Mouse (Mus musculus) kidney, adult 2 months (tissue): ENCODE results near the gene Mfn2. TPM values are rescaled to one million over a fixed set of nuclear protein-coding genes. Genes with fewer than 3 reads are reported as not detected.
A peak's percentile ranks its signal among the peaks of the same experiment; 100 is the strongest.
"Not testable (repeated sequence)": the region's sequence is repeated elsewhere in the genome, so short reads cannot be mapped to it uniquely, and the experiment has no call there.

ENCODE experiments used
- DNase-seq: peaks from one replicate; pipeline ENCODE4 v3.0.0; 2021
- H3K27ac ChIP-seq: fragments of 200-500 bp; 2 replicates; pipeline ENCODE4 v1.5.1; 2012; ENCODE audit warnings: low read depth, low read length, control low read depth, inconsistent platforms; ENCODE audit not compliant: insufficient read depth
- H3K27me3 ChIP-seq: fragments of 200-500 bp; replicated peaks from 2 replicates; pipeline ENCODE4 v1.6.1; 2012; ENCODE audit warnings: mild to moderate bottlenecking, moderate library complexity, low read length, inconsistent platforms; ENCODE audit not compliant: control insufficient read depth, insufficient read depth
- H3K36me3 ChIP-seq: fragments of 200-500 bp; 2 replicates; pipeline ENCODE4 v1.6.1; 2012; ENCODE audit warnings: mild to moderate bottlenecking, moderate library complexity, low read length, inconsistent platforms; ENCODE audit not compliant: control insufficient read depth, insufficient read depth
- H3K4me1 ChIP-seq: fragments of 200-500 bp; 2 replicates; pipeline ENCODE4 v1.6.1; 2011; ENCODE audit warnings: low read length; ENCODE audit not compliant: control insufficient read depth, insufficient read depth
- H3K4me3 ChIP-seq: fragments of 200-500 bp; 2 replicates; pipeline ENCODE4 v1.5.1; 2011; ENCODE audit warnings: mild to moderate bottlenecking, low read depth, low read length, control low read depth; ENCODE audit not compliant: insufficient read depth
- CTCF ChIP-seq: fragments of 200-500 bp; conservative IDR thresholded peaks from 2 replicates; pipeline ENCODE4 v1.5.1; 2011; ENCODE audit warnings: low read depth, mild to moderate bottlenecking, control low read depth, low read length, moderate library complexity, mixed read lengths; ENCODE audit not compliant: insufficient read depth, insufficient read length
- POLR2A ChIP-seq: fragments of 200-500 bp; IDR thresholded peaks from one replicate; pipeline ENCODE4 v1.6.1; 2011; ENCODE audit warnings: low read depth, low read length, control low read depth
- WGBS: fragments of 180-500 bp; shearing (Covaris S2); methylation state at CpG from one replicate; pipeline ENCODE4 v1.1.7; 2018; 5-methylcytosine and 5-hydroxymethylcytosine counted together
- polyA plus RNA-seq: library from polyadenylated mRNA; depleted of rRNA; stranded (reverse); fragments of >200 nt; gene quantifications from 2 replicates; pipeline ENCODE4 v1.2.3, GENCODE M21; 2012; rRNA removed

Mfn2 gene
- polyA plus RNA-seq, 1 experiment: 82.8 TPM

GRCm38 (mm10) chr4:147847614-147848583 is 56.6 kb downstream of the Mfn2 start, which contains the start of gene Zfp933:
Zfp933 (minus strand) TSS chr4:147848366.
- WGBS: 2% methylated on average over 23 of the region's 23 CpGs
- DNase-seq: peak; percentile 94
- H3K27ac ChIP-seq: peak within 1 kb of the TSS; percentile 82

GRCm38 (mm10) chr4:147842871-147843270 is 61.6 kb downstream of the Mfn2 start:
- Histone ChIP-seq H3K4me3 (no peak overlapping the region), H3K27ac (no peak overlapping the region), H3K36me3 (peaks cover 12% of the 10 kb centered on the region), H3K4me1 (0 out of 2 replicates have a peak, but pooled peaks cover 4% of the 10 kb centered on the region), H3K27me3 (no peaks in the 10 kb centered on the region)
- TF ChIP-seq CTCF (no peak), POLR2A (no peak)
- DNase-seq: no peak
- WGBS: 98% methylated on average over 3 of the region's 3 CpGs

More at GRCm38 (mm10) chr4:147847614-147848583, 56.6 kb downstream of the Mfn2 start, which contains the start of gene Zfp933:
- no peaks in the 10 kb centered on the region for H3K27me3 ChIP-seq
- peak within 1 kb of the TSS; percentile 100 for H3K4me3 ChIP-seq
- TF ChIP-seq CTCF: no peak
- no peak for TF ChIP-seq POLR2A
- peaks cover 9% of the 10 kb centered on the region; the same call in 1 of the 2 replicates for H3K4me1 ChIP-seq
- peaks cover 4% of the 10 kb centered on the region for H3K36me3 ChIP-seq

GRCm38 (mm10) chr4:147839282-147839681 is 65.2 kb downstream of the Mfn2 start:
- WGBS: 99% methylated on average over 22 of the region's 26 CpGs
- peak; percentile 17 for DNase-seq

GRCm38 (mm10) chr4:147824389-147824788 is 80.1 kb downstream of the Mfn2 start:
- H3K27ac ChIP-seq: no peak overlapping the region
- DNase-seq: no peak
- H3K36me3 ChIP-seq: peaks cover 23% of the 10 kb centered on the region
- H3K4me3 ChIP-seq: no peak overlapping the region
- no peaks in the 10 kb centered on the region for H3K4me1 ChIP-seq
- no peak for TF ChIP-seq POLR2A
- TF ChIP-seq CTCF: no peak
- H3K27me3 ChIP-seq: no peaks in the 10 kb centered on the region
- WGBS: 99% methylated on average over 4 of the region's 4 CpGs

More at GRCm38 (mm10) chr4:147839282-147839681, 65.2 kb downstream of the Mfn2 start:
- not testable (repeated sequence) for H3K27me3 ChIP-seq, H3K4me1 ChIP-seq, H3K27ac ChIP-seq, H3K4me3 ChIP-seq
- H3K36me3 ChIP-seq: peaks cover 12% of the 10 kb centered on the region

Other genes with a start within 250 kb of the Mfn2 start
- gene Zfp534, start 202.2 kb downstream of the Mfn2 start, polyA plus RNA-seq: not detected in 2 replicates
- gene Zfp984, start 94.9 kb downstream of the Mfn2 start, polyA plus RNA-seq: 0.30 and 0.70 TPM in 2 replicates
- gene Zfp933, start 56.3 kb downstream of the Mfn2 start, polyA plus RNA-seq: 0.90 and 1.2 TPM in 2 replicates
- 27.7 and 35.6 TPM in 2 replicates for gene Miip, start 35.9 kb downstream of the Mfn2 start, polyA plus RNA-seq
- 1.0 and 1.4 TPM in 2 replicates for gene Fv1, start 35.7 kb downstream of the Mfn2 start, polyA plus RNA-seq
- gene Plod1, start 32.1 kb upstream of the Mfn2 start, polyA plus RNA-seq: 42.1 and 45.9 TPM in 2 replicates
- 62.6 and 82.4 TPM in 2 replicates for gene 2510039O18Rik, start 36.2 kb upstream of the Mfn2 start, polyA plus RNA-seq
- gene Nppb, start 81.1 kb upstream of the Mfn2 start, polyA plus RNA-seq: not detected in 2 replicates
- gene Nppa, start 96.0 kb upstream of the Mfn2 start, polyA plus RNA-seq: 0.30 and 0.58 TPM in 2 replicates
- gene Clcn6, start 134.1 kb upstream of the Mfn2 start, polyA plus RNA-seq: 28.8 and 32.3 TPM in 2 replicates
- gene Mthfr, start 134.4 kb upstream of the Mfn2 start, polyA plus RNA-seq: 36.3 and 48.4 TPM in 2 replicates
- gene Agtrap, start 183.3 kb upstream of the Mfn2 start, polyA plus RNA-seq: 111 and 119 TPM in 2 replicates
- gene Mad2l2, start 225.7 kb upstream of the Mfn2 start, polyA plus RNA-seq: 22.8 and 25.5 TPM in 2 replicates
- gene Draxin, start 226.0 kb upstream of the Mfn2 start, polyA plus RNA-seq: 0.03 and 0.11 TPM in 2 replicates
- gene Fbxo6, start 247.4 kb upstream of the Mfn2 start, polyA plus RNA-seq: 58.2 and 63.4 TPM in 2 replicates